Mouse (Mus musculus) forebrain, embryonic 14.5 days (tissue): ENCODE measurements around the gene Ncapd3. TPM values are rescaled to one million over a fixed set of nuclear protein-coding genes. Genes with fewer than 3 reads are reported as not detected.

Source experiments
- ATAC-seq: fragments of 200-750 bp; cut with Nextera tagmentation; 2 replicates; pipeline ENCODE4 v1.8.0; 2017; ENCODE audit warnings: mild to moderate bottlenecking, moderate library complexity
- DNase-seq: peaks from one replicate; pipeline ENCODE4 v3.0.0-alpha.2; 2015; ENCODE audit warnings: low spot score
- H3K27ac ChIP-seq: fragments of 300-500 bp; sonication (generic); 2 replicates; pipeline ENCODE4 v1.5.1; 2014; ENCODE audit warnings: low read depth, mild to moderate bottlenecking, control low read depth, low read length, moderate library complexity
- H3K27me3 ChIP-seq: fragments of 300-500 bp; sonication (generic); replicated peaks from 2 replicates; pipeline ENCODE4 v1.6.1; 2014; ENCODE audit warnings: low read length, control low read depth, mixed read lengths; ENCODE audit not compliant: control insufficient read depth, insufficient read depth
- H3K36me3 ChIP-seq: fragments of 300-500 bp; sonication (generic); 2 replicates; pipeline ENCODE4 v1.6.1; 2014; ENCODE audit warnings: low read length, control low read depth; ENCODE audit not compliant: control insufficient read depth, insufficient read depth
- H3K4me1 ChIP-seq: fragments of 300-500 bp; sonication (generic); 2 replicates; pipeline ENCODE4 v1.6.1; 2014; ENCODE audit warnings: antibody characterized with exemption, low read length, control low read depth; ENCODE audit not compliant: control insufficient read depth, insufficient read depth
- H3K4me2 ChIP-seq: fragments of 300-500 bp; sonication (generic); 2 replicates; pipeline ENCODE4 v1.6.1; 2014; ENCODE audit warnings: mild to moderate bottlenecking, control low read depth, low read length
- H3K4me3 ChIP-seq: fragments of 300-500 bp; sonication (generic); 2 replicates; pipeline ENCODE4 v1.5.1; 2014; ENCODE audit warnings: low read depth, low read length, control low read depth
- H3K9ac ChIP-seq: fragments of 300-500 bp; sonication (generic); 2 replicates; pipeline ENCODE4 v1.6.1; 2014; ENCODE audit warnings: mild to moderate bottlenecking, low read length, control low read depth, moderate library complexity
- H3K9me3 ChIP-seq: fragments of 300-500 bp; sonication (generic); replicated peaks from 2 replicates; pipeline ENCODE4 v1.6.1; 2016; ENCODE audit warnings: low read length, control low read depth, mixed read lengths; ENCODE audit not compliant: control insufficient read depth
- WGBS: fragments of 180-500 bp; shearing (Covaris S2); extraction: QIAGEN DNeasy Blood & Tissue Kit; methylation state at CpG from one replicate; pipeline ENCODE4 v1.1.7; 2014; 5-methylcytosine and 5-hydroxymethylcytosine counted together
- polyA plus RNA-seq: library from polyadenylated mRNA; unstranded; fragments of >200 nt; fragmentation: Nextera tagmentation; extraction: Ambion mirVana; gene quantifications from 2 replicates; pipeline ENCODE4 v1.2.1, GENCODE M21; 2014

The Ncapd3 gene
- polyA plus RNA-seq, 1 experiment from 2014 or later, result 23.9 TPM

- H3K9ac ChIP-seq, result no peak overlapping the region
- H3K9me3 ChIP-seq, result no peaks in the 10 kb centered on the region
- no peak for ATAC-seq
- 86% methylated on average over 2 of the region's 2 CpGs for WGBS
- H3K4me1 ChIP-seq, result peaks cover 20% of the 10 kb centered on the region
- H3K36me3 ChIP-seq, result no peaks in the 10 kb centered on the region
- DNase-seq, result no peak
- no peaks in the 10 kb centered on the region for H3K27me3 ChIP-seq
- no peak overlapping the region for H3K4me3 ChIP-seq
- H3K4me2 ChIP-seq, result no peak overlapping the region
- no peak overlapping the region for H3K27ac ChIP-seq
These were observed 94.0 kb downstream of the Ncapd3 start for GRCm38 (mm10) chr9:27123947-27124346.

GRCm38 (mm10) chr9:27125450-27125849, 95.5 kb downstream of the Ncapd3 start:
- Histone ChIP-seq H3K4me3 (no peak overlapping the region), H3K36me3 (no peaks in the 10 kb centered on the region), H3K4me2 (no peak overlapping the region), H3K9ac (no peak overlapping the region), H3K9me3 (no peaks in the 10 kb centered on the region), H3K4me1 (peaks cover 20% of the 10 kb centered on the region), H3K27ac (no peak overlapping the region; the same call in 1 of the 2 replicates), H3K27me3 (no peaks in the 10 kb centered on the region)
- DNase-seq (peak; percentile 6), ATAC-seq (no peak)
- 27% methylated on average over 6 of the region's 6 CpGs for WGBS

GRCm38 (mm10) chr9:27126543-27126942, 96.6 kb downstream of the Ncapd3 start:
- 91% methylated on average over 6 of the region's 6 CpGs for WGBS
- no peak overlapping the region for H3K9ac ChIP-seq
- H3K27ac ChIP-seq, result no peak overlapping the region
- H3K4me2 ChIP-seq, result no peak overlapping the region
- DNase-seq (no peak), ATAC-seq (no peak)
- no peaks in the 10 kb centered on the region for H3K9me3 ChIP-seq
- peaks cover 20% of the 10 kb centered on the region for H3K4me1 ChIP-seq
- H3K27me3 ChIP-seq, result no peaks in the 10 kb centered on the region
- no peak overlapping the region for H3K4me3 ChIP-seq
- H3K36me3 ChIP-seq, result no peaks in the 10 kb centered on the region

- H3K4me2 ChIP-seq, result no peak overlapping the region
- no peak overlapping the region for H3K4me3 ChIP-seq
- DNase-seq (no peak), ATAC-seq (no peak)
- 92% methylated on average over 4 of the region's 4 CpGs for WGBS
- H3K36me3 ChIP-seq, result no peaks in the 10 kb centered on the region
- H3K9ac ChIP-seq, result no peak overlapping the region
- no peak overlapping the region for H3K27ac ChIP-seq
- H3K27me3 ChIP-seq, result no peaks in the 10 kb centered on the region
- H3K4me1 ChIP-seq, result peaks cover 10% of the 10 kb centered on the region
- H3K9me3 ChIP-seq, result no peaks in the 10 kb centered on the region
These were observed 98.7 kb downstream of the Ncapd3 start for GRCm38 (mm10) chr9:27128629-27129028.

GRCm38 (mm10) chr9:27134410-27134809, 104.4 kb downstream of the Ncapd3 start:
- ATAC-seq (no peak), DNase-seq (peak; percentile 72)
- 0 out of 2 replicates have a peak, but pooled peaks cover 4% of the 10 kb centered on the region for H3K36me3 ChIP-seq
- H3K27ac ChIP-seq, result no peak overlapping the region
- H3K4me3 ChIP-seq, result no peak overlapping the region
- H3K9me3 ChIP-seq, result no peaks in the 10 kb centered on the region
- no peaks in the 10 kb centered on the region for H3K4me1 ChIP-seq
- WGBS, result 76% methylated on average over 1 of the region's 1 CpGs
- no peak overlapping the region for H3K9ac ChIP-seq
- H3K4me2 ChIP-seq, result no peak overlapping the region
- H3K27me3 ChIP-seq, result no peaks in the 10 kb centered on the region

GRCm38 (mm10) chr9:27135372-27135771, 105.4 kb downstream of the Ncapd3 start:
- Histone ChIP-seq H3K9me3 (no peaks in the 10 kb centered on the region), H3K4me3 (no peak overlapping the region), H3K9ac (no peak overlapping the region), H3K27me3 (no peaks in the 10 kb centered on the region), H3K27ac (no peak overlapping the region), H3K36me3 (0 out of 2 replicates have a peak, but pooled peaks cover 6% of the 10 kb centered on the region), H3K4me2 (no peak overlapping the region), H3K4me1 (no peaks in the 10 kb centered on the region)
- DNase-seq (no peak), ATAC-seq (no peak)
- 89% methylated on average over 7 of the region's 7 CpGs for WGBS

- no peak overlapping the region for H3K4me3 ChIP-seq
- H3K36me3 ChIP-seq, result peaks cover 16% of the 10 kb centered on the region
- no peak for DNase-seq
- no peak for ATAC-seq
- no peaks in the 10 kb centered on the region for H3K9me3 ChIP-seq
- H3K4me1 ChIP-seq, result no peaks in the 10 kb centered on the region
- WGBS, result 90% methylated on average over 8 of the region's 8 CpGs
- H3K4me2 ChIP-seq, result no peak overlapping the region
- no peak overlapping the region for H3K27ac ChIP-seq
- no peak overlapping the region for H3K9ac ChIP-seq
- H3K27me3 ChIP-seq, result no peaks in the 10 kb centered on the region
These were observed 106.7 kb downstream of the Ncapd3 start for GRCm38 (mm10) chr9:27136651-27137050.

- Histone ChIP-seq H3K27me3 (no peaks in the 10 kb centered on the region), H3K4me2 (no peak overlapping the region), H3K4me3 (no peak overlapping the region), H3K9me3 (no peaks in the 10 kb centered on the region), H3K36me3 (peaks cover 28% of the 10 kb centered on the region), H3K9ac (no peak overlapping the region), H3K27ac (no peak overlapping the region), H3K4me1 (no peaks in the 10 kb centered on the region)
- ATAC-seq (no peak), DNase-seq (no peak)
- 93% methylated on average over 10 of the region's 10 CpGs for WGBS
These were observed 110.6 kb downstream of the Ncapd3 start for GRCm38 (mm10) chr9:27140432-27141065.

GRCm38 (mm10) chr9:27144271-27144840, 114.4 kb downstream of the Ncapd3 start:
- DNase-seq (no peak), ATAC-seq (no peak)
- no peaks in the 10 kb centered on the region for H3K27me3 ChIP-seq
- H3K36me3 ChIP-seq, result peaks cover 36% of the 10 kb centered on the region
- no peak overlapping the region for H3K4me2 ChIP-seq
- no peaks in the 10 kb centered on the region for H3K9me3 ChIP-seq
- no peak overlapping the region for H3K4me3 ChIP-seq
- no peak overlapping the region for H3K9ac ChIP-seq
- WGBS, result 88% methylated on average over 4 of the region's 4 CpGs
- no peak overlapping the region for H3K27ac ChIP-seq
- H3K4me1 ChIP-seq, result peaks cover 16% of the 10 kb centered on the region
